Mouse (Mus musculus) testis, postnatal 10 days (tissue): ENCODE results near the gene Zyg11a.
A peak's percentile ranks its signal among the peaks of the same experiment; 100 is the strongest.
"Not testable (repeated sequence)": the region's sequence is repeated elsewhere in the genome, so short reads cannot be mapped to it uniquely, and the experiment has no call there.

ENCODE experiments used
- DNase-seq: peaks from one replicate; pipeline ENCODE4 v3.0.0; 2021; ENCODE audit warnings: low spot score

Zyg11a gene

DNA sequence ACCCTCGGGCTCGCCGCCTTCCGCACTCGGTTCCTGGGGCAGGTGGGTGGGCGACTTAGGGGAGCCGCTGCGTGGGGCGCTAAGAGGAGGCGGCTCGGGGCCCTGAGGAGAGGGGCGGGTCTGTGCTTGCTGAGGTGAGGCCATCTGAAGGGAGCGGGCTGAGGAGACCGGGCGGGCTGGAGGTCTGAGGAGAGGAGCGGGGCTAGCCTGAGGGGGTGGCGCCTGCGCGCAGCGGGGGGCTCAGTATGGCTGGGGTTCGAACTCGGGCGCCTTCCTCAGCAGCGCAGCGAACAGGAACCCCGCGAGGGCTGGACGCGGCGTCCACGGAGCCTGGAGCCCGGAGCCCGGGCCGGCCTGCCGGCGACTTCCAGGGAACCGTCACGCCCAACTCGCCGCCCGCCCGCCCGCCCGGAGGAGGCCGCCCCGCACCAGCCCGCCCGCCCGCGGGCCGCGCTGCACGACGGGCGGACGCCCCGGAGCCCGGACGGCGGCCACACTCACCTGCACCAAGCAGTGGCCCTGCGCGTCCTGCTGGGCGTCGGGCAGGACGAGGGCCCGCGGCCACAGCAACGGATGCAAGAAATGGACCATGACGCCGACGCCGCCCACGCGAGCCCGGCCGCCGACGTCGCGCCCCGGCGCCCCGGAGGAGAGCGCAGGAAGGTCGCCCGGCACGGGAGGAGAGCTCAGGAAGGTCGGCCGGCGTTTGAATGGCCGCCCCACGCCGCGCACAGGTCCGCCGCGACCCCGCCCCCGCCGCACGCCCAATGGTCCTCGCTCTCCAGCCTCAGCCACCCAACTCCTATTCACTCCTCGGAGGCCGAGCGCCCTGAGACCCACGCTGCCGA, at the start of gene Zyg11a:
Zyg11a (minus strand) TSS at position 717 of the 848 bp plus-strand sequence.
- peak; percentile 67 for DNase-seq

DNA sequence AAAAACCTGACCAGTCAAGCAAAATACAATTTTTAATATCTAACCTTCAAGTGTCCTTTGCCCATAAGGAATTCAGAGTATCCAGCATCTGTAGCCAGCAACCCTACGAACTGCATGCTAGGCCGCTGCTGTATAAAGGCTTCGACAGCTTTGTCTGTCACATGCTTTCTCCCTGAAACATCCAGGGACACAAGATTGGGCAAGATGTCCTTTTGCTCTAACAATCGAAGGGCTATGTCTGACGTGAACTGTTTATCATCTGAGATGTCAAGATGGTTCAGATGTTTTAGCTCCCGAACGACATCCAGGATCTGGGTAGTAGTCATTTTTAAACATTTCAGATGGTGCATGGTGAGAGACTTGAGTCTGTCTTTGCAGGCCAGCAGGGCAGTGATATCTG, 47.9 kb upstream of the Zyg11a start:
- DNase-seq = no peak

DNA sequence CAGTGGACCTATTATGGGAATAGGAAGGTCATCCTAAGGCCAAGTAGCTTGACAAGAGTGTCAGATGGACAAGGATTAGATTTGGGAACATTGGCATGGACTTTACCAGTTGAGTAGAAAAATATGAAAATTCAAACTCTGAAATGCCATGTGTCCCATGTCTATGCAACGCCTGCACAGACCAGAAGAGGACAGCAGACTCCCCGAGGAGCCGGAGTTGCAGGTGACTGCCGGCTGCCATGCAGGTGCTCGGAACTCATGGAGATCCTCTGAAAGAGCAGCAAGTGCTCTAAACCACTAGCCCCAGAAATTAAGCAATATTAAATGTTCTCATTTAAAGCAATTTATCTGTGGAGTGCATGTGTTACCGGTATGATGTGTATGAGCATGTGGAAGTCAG, 35.5 kb upstream of the Zyg11a start:
- no peak for DNase-seq

DNA sequence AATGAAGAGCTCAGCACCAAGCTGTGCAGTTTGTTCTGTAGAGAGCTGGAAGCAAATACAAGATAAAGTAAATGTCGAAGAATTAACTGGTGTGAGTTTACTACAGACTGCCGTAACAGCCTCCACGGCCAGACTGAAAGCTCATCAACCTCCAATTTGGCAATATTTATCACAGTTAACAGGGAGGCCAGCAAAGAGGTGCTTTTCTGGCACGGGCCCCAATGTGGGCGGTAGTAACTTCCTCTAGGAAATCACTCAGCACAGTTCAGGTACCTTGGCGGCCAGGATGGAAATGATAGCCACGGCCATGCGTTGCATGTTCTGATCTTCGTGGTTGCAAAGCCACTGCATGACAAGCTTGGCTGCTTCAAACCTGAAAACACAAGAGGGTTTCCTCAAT, 32.7 kb upstream of the Zyg11a start:
- peak; percentile 43 for DNase-seq

DNA sequence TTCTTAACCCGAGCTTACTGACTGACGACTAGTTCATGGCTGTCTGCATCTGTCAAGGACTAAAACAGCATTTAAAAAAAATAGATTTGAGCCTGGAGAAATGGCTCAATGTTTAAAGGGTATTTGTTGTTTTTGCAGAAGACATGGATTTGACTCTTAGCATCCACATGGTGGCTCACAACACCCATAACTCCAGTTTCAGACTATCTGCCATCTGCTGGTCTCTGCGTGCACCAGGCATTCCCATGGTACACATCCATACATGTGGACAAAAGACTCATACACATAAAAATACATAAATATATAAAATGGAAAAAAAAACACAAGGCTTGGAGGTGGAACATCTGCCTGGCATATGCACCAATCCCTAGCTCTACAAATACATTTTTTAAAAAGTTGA, 31.5 kb upstream of the Zyg11a start:
- DNase-seq = no peak

DNA sequence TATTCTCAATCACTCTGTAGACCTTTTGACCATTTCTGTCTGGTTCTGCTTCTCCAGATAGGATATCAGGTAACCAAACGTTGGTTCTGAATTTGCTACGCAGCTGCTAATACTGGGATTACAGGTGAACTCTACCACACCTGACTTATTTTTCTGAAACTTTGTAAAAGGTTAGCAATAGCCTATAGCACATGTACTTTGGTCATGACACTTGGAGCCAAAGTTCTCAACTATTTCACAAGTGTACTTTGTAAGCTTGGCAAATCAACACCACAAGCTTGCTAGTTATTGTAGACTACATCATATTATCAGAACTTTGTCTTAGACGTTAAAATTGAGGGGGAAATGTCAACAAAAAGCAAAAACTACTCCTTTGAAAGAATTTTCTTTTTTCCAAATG, 15.8 kb upstream of the Zyg11a start:
- no peak for DNase-seq

DNA sequence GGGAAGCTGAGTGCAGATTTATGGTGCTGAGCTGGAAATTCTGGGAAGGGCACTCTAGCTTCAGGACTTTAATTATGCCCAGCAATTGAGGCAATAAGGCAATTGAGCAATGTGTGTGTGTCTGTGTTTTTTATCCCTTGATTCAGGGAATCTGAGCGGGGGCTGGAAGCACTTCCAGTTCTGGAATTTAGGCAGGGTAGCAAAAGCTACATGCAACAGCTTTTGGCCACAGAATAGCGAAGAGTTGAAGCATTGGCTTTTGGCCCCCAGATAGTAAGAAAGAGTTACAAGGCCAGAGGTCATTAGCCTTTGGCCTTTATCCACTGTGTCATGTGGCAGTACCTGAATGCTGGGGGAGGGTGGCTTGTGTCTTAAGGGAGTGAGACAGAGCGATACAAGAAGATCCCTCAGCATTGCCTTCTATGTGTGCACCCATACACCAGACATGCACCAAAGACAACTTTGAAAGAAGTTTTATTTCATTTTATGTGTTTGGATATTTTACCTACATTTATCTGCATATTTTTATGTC, 7.6 kb upstream of the Zyg11a start:
- peak; percentile 45 for DNase-seq

DNA sequence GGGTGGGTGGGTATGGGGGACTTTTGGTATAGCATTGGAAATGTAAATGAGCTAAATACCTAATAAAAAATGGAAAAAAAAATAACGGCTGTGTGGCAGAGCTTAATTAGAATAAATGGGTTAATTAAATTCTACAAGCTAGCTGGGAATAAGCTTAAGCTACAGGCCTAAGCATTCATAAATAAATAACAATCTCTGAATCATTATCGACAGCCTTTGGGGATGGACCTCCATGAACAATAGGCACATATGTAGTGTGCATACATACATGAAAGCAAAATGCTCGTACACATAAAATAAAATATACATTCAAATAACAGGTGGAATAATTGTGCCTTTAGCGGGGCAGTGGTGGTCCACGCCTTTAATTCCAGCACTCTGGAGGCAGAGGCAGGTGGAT, 4.7 kb upstream of the Zyg11a start:
- DNase-seq = no peak

DNA sequence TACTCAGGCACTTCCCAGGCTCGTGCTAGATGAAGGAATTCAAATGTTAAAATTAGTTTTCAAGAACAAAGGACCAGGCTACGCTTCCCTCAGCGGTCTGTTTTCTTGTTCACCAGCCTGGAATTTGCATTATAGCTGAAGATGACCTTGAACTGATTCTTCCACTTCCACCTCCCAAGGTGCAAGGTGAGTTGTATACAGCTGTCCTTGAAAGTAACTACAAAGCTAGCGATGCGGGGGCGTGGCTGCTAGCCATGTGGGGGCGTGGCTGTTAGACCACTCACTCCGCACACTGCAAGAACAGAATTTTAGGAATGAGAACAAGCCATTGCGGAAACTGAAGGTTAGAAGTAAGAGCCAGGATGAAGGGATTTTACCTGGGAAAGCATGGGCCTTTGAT, 1.2 kb upstream of the Zyg11a start:
- peak; percentile 74 for DNase-seq

DNA sequence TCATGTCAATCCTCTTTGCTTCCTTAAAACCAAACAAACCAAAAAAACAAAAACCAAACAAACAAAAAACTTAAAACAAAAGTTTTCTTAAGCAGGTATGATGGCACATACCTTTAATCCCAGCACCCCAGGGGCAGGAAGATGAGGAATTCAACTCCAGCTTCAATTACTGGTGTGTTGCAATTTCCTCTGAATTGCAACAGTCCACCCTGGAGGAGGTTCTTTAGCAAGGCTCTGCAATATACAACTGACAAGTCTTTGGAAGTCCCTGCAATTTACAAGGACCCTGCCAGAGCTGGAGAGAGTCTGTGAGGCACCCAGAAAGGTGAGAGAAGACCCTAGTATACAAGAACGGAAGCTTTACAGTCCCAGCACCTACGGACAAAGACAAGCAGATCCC, 4.8 kb downstream of the Zyg11a start:
- no peak for DNase-seq

DNA sequence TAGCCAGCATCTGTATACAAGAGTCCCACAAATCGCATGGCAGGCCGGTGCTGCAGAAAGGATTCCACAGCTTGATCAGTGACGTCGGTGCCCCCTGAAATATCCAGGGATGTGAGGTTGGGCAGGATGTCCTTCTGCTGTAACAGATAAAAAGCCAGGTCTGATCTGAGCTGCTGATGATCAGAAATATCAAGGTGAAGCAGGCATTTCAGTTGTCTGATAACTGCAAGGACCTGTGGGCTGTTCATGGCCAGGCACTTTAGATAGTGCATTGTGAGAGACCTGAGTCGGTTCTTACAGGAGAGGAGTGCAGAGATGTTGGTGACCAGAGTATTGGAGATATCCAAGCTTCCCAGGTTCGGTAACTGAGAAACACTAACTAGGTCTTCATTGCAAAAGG, 13.2 kb downstream of the Zyg11a start:
- no peak for DNase-seq

DNA sequence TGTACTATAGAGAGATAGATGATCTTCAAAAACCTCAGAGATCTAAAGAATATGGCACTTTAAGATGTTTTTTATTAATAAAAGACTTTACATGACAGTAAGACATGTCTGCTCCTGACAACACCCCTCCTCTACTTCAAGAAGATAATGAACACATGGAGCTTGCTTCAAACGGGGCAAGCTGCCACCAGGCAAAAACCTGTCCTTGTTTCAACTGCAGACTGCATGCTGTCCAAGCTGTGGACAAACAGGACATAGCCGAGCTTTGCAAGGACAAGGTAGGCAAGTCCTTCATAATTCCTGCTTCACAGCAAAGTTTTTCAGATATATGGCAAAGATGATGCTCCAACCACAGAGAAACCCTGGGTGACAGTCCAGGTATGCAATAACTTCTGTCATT, 18.6 kb downstream of the Zyg11a start:
- no peak for DNase-seq

DNA sequence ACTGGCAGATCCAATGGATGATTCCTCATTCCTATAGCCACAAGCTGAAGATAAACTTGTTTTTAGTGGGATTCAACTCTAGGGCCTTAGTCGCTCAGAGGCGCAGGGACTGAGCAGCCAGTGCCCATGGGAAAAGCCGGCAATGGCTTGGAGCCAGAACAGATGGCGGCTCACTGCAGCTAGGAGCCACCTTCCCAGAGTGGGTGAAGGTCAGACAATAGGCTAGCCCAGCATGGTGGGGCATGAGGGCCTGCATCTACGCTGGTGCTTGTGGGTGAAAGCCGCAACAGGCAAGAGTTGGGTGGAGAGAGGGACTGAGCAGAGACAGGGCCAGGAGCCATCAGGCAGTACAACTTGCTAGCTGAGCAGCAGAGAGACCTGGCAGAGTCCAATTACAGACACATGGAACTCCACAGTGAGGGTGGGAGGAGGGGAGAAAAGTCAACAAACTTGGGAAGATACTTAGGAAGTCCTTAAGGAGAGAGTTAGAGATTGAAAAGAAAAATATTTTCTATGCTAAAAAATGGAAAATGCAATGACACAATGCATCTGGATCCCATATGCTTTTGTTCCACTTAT, 21.5 kb downstream of the Zyg11a start:
- no peak for DNase-seq

DNA sequence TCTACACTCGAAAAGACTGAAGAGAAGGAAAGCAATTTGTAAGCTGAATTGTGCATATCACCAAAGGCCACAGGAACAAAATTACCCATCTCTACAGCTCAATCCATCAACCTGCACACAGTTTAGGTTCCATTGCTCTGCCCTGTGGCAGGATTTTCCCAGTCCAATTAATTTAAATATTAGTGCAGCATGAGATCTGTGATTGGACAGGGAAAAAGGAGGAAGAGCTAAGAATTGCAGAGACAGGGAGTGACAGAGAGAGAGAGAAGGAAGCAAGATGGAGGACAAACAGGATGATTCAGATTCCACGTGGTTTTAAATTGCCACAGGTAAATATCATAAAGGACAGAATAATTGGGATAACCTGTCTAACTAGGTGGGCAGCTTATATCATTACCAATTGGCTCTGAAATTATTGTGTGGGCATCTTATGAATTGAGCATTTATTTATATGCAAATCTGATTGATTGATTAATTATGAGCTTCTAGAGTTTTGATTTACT, 25.0 kb downstream of the Zyg11a start:
- DNase-seq = no peak

DNA sequence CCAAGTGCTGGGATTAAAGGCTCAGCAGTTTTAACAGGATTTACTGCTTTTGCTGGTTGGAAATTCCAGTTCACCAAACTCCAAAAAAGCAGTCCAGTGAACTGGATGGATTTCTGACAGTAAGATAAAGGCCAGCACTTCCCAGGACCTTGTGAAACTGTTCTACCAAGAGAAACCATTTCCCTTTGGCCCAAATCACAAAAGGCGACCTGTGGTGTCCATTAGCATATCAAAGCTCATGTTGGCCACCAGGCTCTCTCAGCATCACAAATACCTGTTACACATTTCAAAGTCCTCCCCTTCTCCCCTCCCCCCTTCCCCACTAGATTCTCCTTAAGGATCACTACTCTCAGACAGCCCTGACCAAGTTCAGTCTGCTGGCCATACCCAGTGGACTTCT, 35.6 kb downstream of the Zyg11a start:
- no peak for DNase-seq

DNA sequence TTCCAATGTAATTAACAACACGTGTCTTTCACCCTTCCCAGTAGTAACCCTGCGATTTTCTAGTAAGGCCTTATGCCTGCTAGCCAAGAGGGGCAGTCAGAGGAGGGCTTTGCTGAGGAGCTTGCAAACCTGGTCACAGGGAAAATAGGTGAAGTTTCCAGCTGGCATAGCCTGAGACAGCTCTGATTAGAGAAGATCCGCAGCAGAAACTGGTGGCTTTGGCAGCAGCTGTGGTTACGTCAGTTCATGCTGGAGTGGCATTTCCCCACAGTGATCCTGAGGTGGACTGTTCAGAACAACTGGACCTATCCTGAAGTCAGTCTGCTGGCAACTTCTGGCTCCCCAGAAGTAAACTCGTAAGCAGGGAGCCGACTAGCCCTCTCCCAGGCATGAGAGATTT, 49.8 kb downstream of the Zyg11a start:
- no peak for DNase-seq

DNA sequence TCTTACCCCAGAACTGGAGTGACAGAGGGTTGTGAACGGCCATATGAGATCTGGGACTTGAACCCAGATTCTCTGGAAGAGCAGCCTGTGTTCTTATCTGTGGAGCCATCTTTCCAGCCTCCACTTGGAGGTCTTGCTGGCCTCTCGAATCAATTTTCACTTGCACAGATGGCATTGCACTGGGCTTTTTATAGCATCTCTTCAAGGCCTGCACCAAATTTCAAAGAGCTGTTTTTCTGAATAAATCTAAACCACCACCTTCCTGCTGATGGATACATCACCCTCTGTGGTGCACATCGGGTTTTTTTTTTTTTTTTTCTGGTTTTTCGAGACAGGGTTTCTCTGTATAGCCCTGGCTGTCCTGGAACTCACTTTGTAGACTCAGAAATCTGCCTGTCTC, 51.0 kb downstream of the Zyg11a start:
- DNase-seq = no peak

DNA sequence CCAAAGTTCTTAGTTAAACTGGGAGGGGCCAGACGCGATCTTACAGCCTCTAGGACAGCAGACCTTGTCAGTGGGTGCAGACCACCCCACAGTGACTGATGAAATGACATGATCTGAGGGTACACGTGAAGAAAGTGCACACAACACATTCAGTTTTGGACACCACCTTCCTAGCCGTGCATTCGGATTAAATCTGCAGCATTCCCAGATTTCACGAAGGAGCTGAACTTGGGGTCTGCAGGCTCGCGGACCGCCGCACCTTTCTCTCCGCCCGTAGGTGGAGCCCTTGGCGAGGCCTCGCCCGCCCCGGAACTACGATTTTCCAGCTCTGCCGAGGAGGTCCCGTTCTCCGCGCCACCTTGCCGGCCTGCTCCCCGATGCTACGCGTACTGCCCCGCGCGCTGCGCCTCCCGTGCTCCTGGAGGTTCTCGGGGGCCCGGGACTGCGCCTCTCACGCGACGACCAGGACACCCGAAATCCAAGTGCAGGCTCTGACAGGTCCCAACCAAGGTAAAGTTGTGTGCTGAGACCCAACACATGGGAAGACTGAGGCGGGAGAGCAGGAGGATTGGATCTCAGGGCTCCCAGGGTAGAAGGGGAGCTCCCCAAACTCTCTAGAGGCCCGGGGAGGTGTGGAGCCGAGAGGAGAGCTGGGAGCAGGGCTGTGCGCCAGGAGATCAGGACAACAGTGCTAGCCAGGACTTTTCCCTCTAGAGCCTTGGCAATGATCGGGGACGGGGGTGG, 52.5 kb downstream of the Zyg11a start, which contains the start of gene Echdc2:
Echdc2 (plus strand) TSS at position 286 of the 744 bp plus-strand sequence.
- peak; percentile 68 for DNase-seq

DNA sequence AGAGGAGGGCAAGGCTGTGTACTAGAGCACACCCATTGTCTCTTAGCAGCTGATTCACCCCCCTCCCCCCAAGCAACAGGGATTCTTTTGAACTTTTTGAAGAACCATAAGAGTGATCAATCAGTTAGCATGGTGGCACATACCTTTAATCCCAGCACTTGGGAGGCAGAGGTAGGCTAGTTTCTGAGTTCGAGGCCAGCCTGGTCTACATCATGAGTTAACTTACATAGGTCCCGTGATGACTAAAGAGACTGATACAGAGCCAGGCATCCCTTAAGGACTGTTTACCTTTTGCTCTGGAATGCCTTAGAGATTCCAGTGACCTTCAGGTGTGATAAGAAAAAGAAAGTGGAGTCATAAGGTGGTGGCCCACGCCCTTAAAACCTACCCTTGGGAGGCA, 54.6 kb downstream of the Zyg11a start:
- no peak for DNase-seq

DNA sequence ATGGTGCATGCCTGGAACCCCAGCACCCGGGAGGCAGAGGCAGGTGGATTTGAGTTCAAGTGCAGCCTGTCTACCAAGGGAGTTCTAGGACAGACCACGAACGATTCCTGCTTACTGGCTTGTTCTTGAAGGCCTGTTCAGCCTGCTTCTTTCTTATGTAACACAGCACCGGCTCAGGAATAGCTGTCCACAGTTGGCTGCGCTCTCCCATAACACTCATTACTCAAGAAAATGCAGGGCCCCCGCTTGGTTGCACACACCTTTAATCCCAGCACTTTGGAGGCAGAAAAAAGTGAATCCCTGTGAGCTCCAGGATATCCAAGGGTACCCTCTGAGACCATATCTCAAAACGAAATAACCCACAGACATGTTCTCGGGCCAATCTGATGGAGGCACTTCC, 55.9 kb downstream of the Zyg11a start:
- no peak for DNase-seq

DNA sequence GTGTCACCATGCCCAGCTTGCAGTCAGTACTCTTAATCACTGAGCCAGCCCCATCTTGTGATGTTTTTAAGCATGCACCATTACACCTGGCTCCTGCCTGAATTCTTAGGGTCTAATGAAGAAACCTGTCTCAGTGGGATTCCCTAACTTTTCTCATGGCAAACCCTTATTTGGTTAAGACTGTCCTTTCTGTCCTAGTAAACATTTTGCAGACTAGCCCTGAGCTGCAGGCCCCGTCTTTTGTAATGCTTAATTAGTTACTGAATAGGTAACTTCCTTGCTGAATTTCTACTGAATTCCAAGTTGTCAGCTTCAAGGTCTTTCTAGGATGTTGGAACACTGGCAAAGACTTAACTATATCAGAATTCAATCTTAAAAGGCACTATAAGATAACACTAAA, 62.7 kb downstream of the Zyg11a start:
- DNase-seq = not testable (repeated sequence)

DNA sequence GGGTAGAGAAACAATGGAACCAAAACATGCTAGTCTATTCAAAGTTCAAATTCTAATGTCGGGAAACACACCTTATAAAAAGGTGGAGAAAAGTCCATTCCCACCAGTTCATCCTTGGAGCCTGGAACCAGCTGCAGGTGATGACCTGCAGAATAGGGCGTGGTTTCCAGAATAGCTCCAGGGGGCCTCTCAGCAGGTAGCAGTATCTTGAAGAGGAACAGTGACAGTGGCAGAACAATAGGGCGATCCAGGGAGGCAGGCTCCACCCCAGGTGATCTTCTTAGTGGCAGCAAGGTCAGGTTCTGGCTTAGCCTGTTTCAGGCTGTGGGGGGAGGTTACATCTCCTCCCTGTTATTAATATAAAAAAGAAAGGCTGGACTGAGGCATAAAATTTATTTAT, 72.3 kb downstream of the Zyg11a start:
- DNase-seq = not testable (repeated sequence)

DNA sequence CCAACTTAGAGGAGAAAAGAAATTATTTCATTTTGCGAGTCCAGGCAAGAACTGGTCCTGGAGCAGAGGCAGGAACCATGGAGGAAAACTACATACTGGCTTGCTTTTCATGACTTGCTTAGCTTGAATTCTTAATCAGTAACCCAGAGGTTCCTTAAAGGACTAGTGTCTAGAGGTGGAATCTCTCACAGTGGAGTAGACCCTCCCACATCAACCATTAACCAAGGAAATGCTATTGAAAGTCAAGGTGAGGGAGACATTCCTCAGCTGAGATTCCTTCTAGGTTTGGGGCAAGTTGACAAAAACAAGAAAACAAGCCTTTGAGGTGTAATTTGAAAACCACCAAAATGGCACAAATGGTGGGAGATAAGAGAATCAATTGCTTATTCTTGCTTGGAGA, 73.0 kb downstream of the Zyg11a start, which contains the start of gene Scp2:
Scp2 (minus strand) TSS at position 119 of the 400 bp plus-strand sequence.
- DNase-seq = no peak
